Mouse (Mus musculus) ES-E14 (cell line): ENCODE data around the gene 1110008L16Rik. TPM values are rescaled to one million over a fixed set of nuclear protein-coding genes. Genes with fewer than 3 reads are reported as not detected.

Experiments used
- DNase-seq: peaks from one replicate; pipeline ENCODE4 v3.0.0-alpha.2; 2013; ENCODE audit warnings: low read depth, low spot score
- H3K27ac ChIP-seq: 2 replicates; pipeline ENCODE4 v1.5.1; 2012; ENCODE audit warnings: low read depth, mild to moderate bottlenecking, low read length, moderate library complexity, mixed read lengths; ENCODE audit not compliant: poor library complexity, insufficient read depth, severe bottlenecking
- H3K36me3 ChIP-seq: 2 replicates; pipeline ENCODE4 v1.6.1; 2012; ENCODE audit warnings: mild to moderate bottlenecking, low read length, moderate library complexity, mixed read lengths; ENCODE audit not compliant: control insufficient read depth, poor library complexity, insufficient read depth, severe bottlenecking
- H3K4me1 ChIP-seq, 2 experiments: fragments of 150-350 bp in 1 of 2; sonication (generic) in 1 of 2; 2 replicates each; pipeline ENCODE4 v1.6.1; 2012; ENCODE audit warnings: low read length in 2 of 2, mild to moderate bottlenecking in 1 of 2, mixed read lengths in 1 of 2; ENCODE audit not compliant: control insufficient read depth in 2 of 2, insufficient read depth in 2 of 2, poor library complexity in 1 of 2
- H3K4me3 ChIP-seq, 2 experiments: fragments of 150-350 bp in 1 of 2; sonication (generic) in 1 of 2; 2 replicates each; pipeline ENCODE4 v1.5.1; 2012; ENCODE audit warnings: low read length in 2 of 2, low read depth in 1 of 2, mild to moderate bottlenecking in 1 of 2, mixed read lengths in 1 of 2; ENCODE audit not compliant: insufficient read depth in 1 of 2, poor library complexity in 1 of 2, severe bottlenecking in 1 of 2
- H3K9ac ChIP-seq: 2 replicates; pipeline ENCODE4 v1.6.1; 2012; ENCODE audit warnings: low read depth, mild to moderate bottlenecking, low read length, mixed read lengths; ENCODE audit not compliant: poor library complexity, insufficient read depth, severe bottlenecking
- H3K9me3 ChIP-seq: fragments of 150-350 bp; sonication (generic); 2 replicates; pipeline ENCODE4 v1.6.1; 2012; ENCODE audit warnings: low read depth, mild to moderate bottlenecking, low read length; ENCODE audit not compliant: control insufficient read depth, insufficient read depth
- CHD2 ChIP-seq: IDR thresholded peaks from 2 replicates; pipeline ENCODE4 v1.6.1; 2014; ENCODE audit warnings: mild to moderate bottlenecking, low read depth, low read length, inconsistent platforms
- HCFC1 ChIP-seq: IDR thresholded peaks from 2 replicates; pipeline ENCODE4 v1.6.1; 2012; ENCODE audit warnings: low read length, inconsistent platforms, borderline replicate concordance; ENCODE audit not compliant: insufficient read depth
- MAFK ChIP-seq: IDR thresholded peaks from 2 replicates; pipeline ENCODE4 v1.6.1; 2014; ENCODE audit warnings: mild to moderate bottlenecking, low read depth, low read length, inconsistent platforms; ENCODE audit not compliant: insufficient read depth
- ZC3H11A ChIP-seq: IDR thresholded peaks from 2 replicates; pipeline ENCODE4 v1.6.1; 2012; ENCODE audit warnings: low read depth, mild to moderate bottlenecking, inconsistent platforms, low read length, borderline replicate concordance
- ZNF384 ChIP-seq: IDR thresholded peaks from 2 replicates; pipeline ENCODE4 v1.6.1; 2012; ENCODE audit warnings: low read depth, low read length, inconsistent platforms
- in situ Hi-C, 2 experiments: fragments of 600-800 bp; cut with MboI; formaldehyde crosslinking; loops; one replicate each; pipeline ENCODE4 v1.15.1; 2025; ENCODE audit warnings: low sequenced_read_pairs in 2 of 2, inconsistent platforms in 1 of 2; ENCODE audit not compliant: unreplicated experiment in 2 of 2
- total RNA-seq: library from RNA; depleted of rRNA; stranded (reverse); fragments of 300-350 nt; gene quantifications from 2 replicates; pipeline ENCODE4 v1.2.3, GENCODE M21; 2012

The 1110008L16Rik gene
- total RNA-seq, 1 experiment, result 32.5 TPM

- Histone ChIP-seq H3K36me3 (no peaks in the 10 kb centered on the region), H3K9me3 (no peaks in the 10 kb centered on the region), H3K9ac (no peak overlapping the region), H3K4me3 (no peak overlapping the region), H3K27ac (no peak overlapping the region), H3K4me1 (no peaks in the 10 kb centered on the region)
- in situ Hi-C loops, result no loop called here
- DNase-seq, result no peak
- TF ChIP-seq HCFC1 (no peak), CHD2 (no peak)
These were observed 61.6 kb downstream of the 1110008L16Rik start for GRCm38 (mm10) chr12:55360929-55361328.

- in situ Hi-C loops, result no loop called here
- no peak overlapping the region for H3K9ac ChIP-seq
- H3K4me1 ChIP-seq, result no peaks in the 10 kb centered on the region; a peak in 1 of 4 replicates
- no peak overlapping the region for H3K27ac ChIP-seq
- no peak overlapping the region for H3K4me3 ChIP-seq
- TF ChIP-seq MAFK, result no peak
- no peak for TF ChIP-seq ZNF384
- no peak for TF ChIP-seq ZC3H11A
- TF ChIP-seq CHD2, result no peak
- TF ChIP-seq HCFC1, result no peak
- DNase-seq, result no peak
- no peaks in the 10 kb centered on the region for H3K9me3 ChIP-seq
- no peaks in the 10 kb centered on the region for H3K36me3 ChIP-seq
These were observed 65.7 kb downstream of the 1110008L16Rik start for GRCm38 (mm10) chr12:55365083-55365482.

- TF ChIP-seq ZC3H11A, result no peak
- no peak for TF ChIP-seq CHD2
- TF ChIP-seq MAFK, result no peak
- no peak for TF ChIP-seq HCFC1
- no peak for TF ChIP-seq ZNF384
- no peak for DNase-seq
- Histone ChIP-seq H3K36me3 (no peaks in the 10 kb centered on the region), H3K9me3 (no peaks in the 10 kb centered on the region; the same call in 1 of the 2 replicates), H3K4me1 (peaks cover 3 to 6% of the 10 kb centered on the region in 2 experiments; a peak in 2 of 4 replicates), H3K27ac (no peak overlapping the region), H3K4me3 (no peak overlapping the region), H3K9ac (no peak overlapping the region)
- in situ Hi-C loops, result no loop called here
These were observed 73.2 kb downstream of the 1110008L16Rik start for GRCm38 (mm10) chr12:55372424-55373055.

GRCm38 (mm10) chr12:55376956-55377609, 77.7 kb downstream of the 1110008L16Rik start:
- peak overlapping the region; percentile 92 for H3K27ac ChIP-seq
- peak overlapping the region; percentile 4 to 15; a peak in 2 of 4 replicates for H3K4me3 ChIP-seq
- H3K9ac ChIP-seq, result peak overlapping the region; percentile 46
- peaks cover 10 to 11% of the 10 kb centered on the region in 2 experiments; a peak in 3 of 4 replicates for H3K4me1 ChIP-seq
- H3K36me3 ChIP-seq, result no peaks in the 10 kb centered on the region
- in situ Hi-C loops, result no loop called here
- peak; percentile 44 for DNase-seq
- H3K9me3 ChIP-seq, result no peaks in the 10 kb centered on the region; the same call in 1 of the 2 replicates
- TF ChIP-seq ZNF384, result peak; percentile 79; the same call in 1 of the 2 replicates
- TF ChIP-seq MAFK, result no peak
- TF ChIP-seq HCFC1, result no peak
- TF ChIP-seq ZC3H11A, result no peak
- TF ChIP-seq CHD2, result 0 out of 2 replicates have a peak, but pooled peaks have one; percentile 30
